15 mouse cellular contexts compared by ENCODE assay signal in the genomic region with DNA sequence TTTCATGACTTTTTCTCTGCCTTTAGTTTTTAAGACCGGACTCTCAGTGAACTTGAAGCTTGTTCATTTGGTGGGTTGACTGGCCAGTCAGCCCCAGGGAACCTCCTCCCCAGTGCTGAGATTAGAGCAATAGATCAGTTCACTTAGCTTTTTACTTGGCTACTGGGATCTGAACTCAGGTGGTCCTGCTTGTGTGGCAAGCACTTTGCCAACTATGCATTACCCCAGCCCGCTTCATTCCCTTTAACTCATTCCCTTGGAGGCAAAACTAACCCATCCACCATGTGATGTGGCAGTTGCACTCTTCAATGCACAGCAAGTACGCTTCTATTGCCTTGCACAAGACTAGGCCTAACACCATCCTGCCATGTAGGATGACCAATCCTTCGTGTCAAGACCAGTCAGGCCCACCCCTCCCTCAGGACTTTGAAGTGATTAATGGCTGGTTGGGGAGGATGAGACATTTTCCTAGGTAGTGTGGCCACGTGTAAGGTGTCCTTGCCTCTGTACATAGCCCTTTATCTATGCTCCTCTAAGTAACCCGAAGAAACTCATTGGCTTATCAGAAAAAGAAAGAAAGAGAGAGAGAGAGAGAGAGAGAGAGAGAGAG. TPM values are rescaled to one million over a fixed set of nuclear protein-coding genes. Genes with fewer than 3 reads are reported as not detected.
"Had no signal": no experiment of that assay in that cellular context is flagged by ENCODE, and none has a peak within 500 bp of the region (broad histone marks: within the 10 kb centered on the region; RNA-seq: fewer than 3 reads in every experiment).

No protein-coding gene starts in this region.

- H3K9ac ChIP-seq: limb, embryonic 13.5 days; liver, embryonic 15.5 days; lung, embryonic 14.5 days had no signal

- H3K9me3 ChIP-seq: limb, embryonic 13.5 days; liver, embryonic 15.5 days had no signal

- H3K36me3 ChIP-seq: limb, embryonic 13.5 days; liver, embryonic 15.5 days had no signal

- H3K4me3 ChIP-seq: layer of hippocampus, adult 2 months; limb, embryonic 13.5 days; liver, embryonic 15.5 days had no signal

- H3K4me2 ChIP-seq: limb, embryonic 13.5 days; liver, embryonic 15.5 days; lung, embryonic 14.5 days; midbrain, embryonic 11.5 days had no signal

- H3K27ac ChIP-seq: layer of hippocampus, adult 2 months; limb, embryonic 13.5 days; liver, embryonic 15.5 days; macrophage; stomach, postnatal 0 days had no signal

- H3K4me1 ChIP-seq: limb, embryonic 13.5 days; liver, embryonic 15.5 days had no signal

- H3K27me3 ChIP-seq: limb, embryonic 13.5 days; liver, embryonic 15.5 days had no signal

- DNase-seq: kidney, adult 11 months; kidney, postnatal 10 days; kidney, postnatal 4 days; left cerebral cortex, postnatal 4 days; lung, embryonic 14.5 days; right cerebral cortex, postnatal 14 days had no signal

RNA-seq across cellular contexts. Expression of a gene that starts 2.7 kb away (rescaled TPM):
- total RNA-seq: layer of hippocampus, adult 2 months; left cerebral cortex, postnatal 4 days; midbrain, postnatal 0 days had no signal
- polyA plus RNA-seq: midbrain, embryonic 11.5 days; neural tube, embryonic 14.5 days had no signal

RNA-seq across cellular contexts. Expression of a gene that starts 24.5 kb away (rescaled TPM):
- total RNA-seq: left cerebral cortex, postnatal 4 days; midbrain, postnatal 0 days had no signal
- polyA plus RNA-seq: kidney, embryonic 14.5 days; limb, embryonic 13.5 days; liver, embryonic 15.5 days; lung, embryonic 14.5 days; midbrain, embryonic 11.5 days; midbrain, postnatal 0 days; neural tube, embryonic 14.5 days; stomach, postnatal 0 days had no signal
